Mouse (Mus musculus) liver, embryonic 14.5 days (tissue): Measurements from ENCODE around the gene Decr2. TPM values are rescaled to one million over a fixed set of nuclear protein-coding genes. Genes with fewer than 3 reads are reported as not detected.
"Not testable (repeated sequence)": the region's sequence is repeated elsewhere in the genome, so short reads cannot be mapped to it uniquely, and the experiment has no call there.

Source experiments
- ATAC-seq: fragments of 200-750 bp; cut with Nextera tagmentation; 2 replicates; pipeline ENCODE4 v1.8.0; 2017; ENCODE audit warnings: moderate number of reproducible peaks, mild to moderate bottlenecking, moderate library complexity; ENCODE audit not compliant: insufficient read depth
- DNase-seq, 3 experiments: peaks; one replicate each; pipeline ENCODE4 v3.0.0-alpha.2; 2012 to 2013; ENCODE audit warnings: low read depth in 3 of 3, low spot score in 3 of 3
- H3K27ac ChIP-seq: fragments of 300-500 bp; sonication (generic); 2 replicates; pipeline ENCODE4 v1.5.1; 2014; ENCODE audit warnings: moderate library complexity, mild to moderate bottlenecking, control low read depth, inconsistent platforms
- H3K27me3 ChIP-seq: fragments of 300-500 bp; sonication (generic); 2 replicates; pipeline ENCODE4 v1.6.1; 2014; ENCODE audit warnings: mild to moderate bottlenecking, low read length, moderate library complexity; ENCODE audit not compliant: control insufficient read depth, insufficient read depth
- H3K36me3 ChIP-seq: fragments of 300-500 bp; sonication (generic); replicated peaks from 2 replicates; pipeline ENCODE4 v1.6.1; 2014; ENCODE audit warnings: low read depth; ENCODE audit not compliant: control insufficient read depth, insufficient read depth
- H3K4me1 ChIP-seq, 2 experiments: fragments of 200-500 bp in 1 of 2; fragments of 300-500 bp in 1 of 2; sonication (generic) in 1 of 2; replicated peaks; 2 replicates each; pipeline ENCODE4 v1.6.1; 2012 to 2014; ENCODE audit warnings: antibody characterized with exemption in 1 of 2, inconsistent platforms in 1 of 2, low read length in 1 of 2; ENCODE audit not compliant: control insufficient read depth in 2 of 2, insufficient read depth in 2 of 2
- H3K4me2 ChIP-seq: fragments of 300-500 bp; sonication (generic); 2 replicates; pipeline ENCODE4 v1.6.1; 2014; ENCODE audit warnings: low read depth, mild to moderate bottlenecking, control low read depth, moderate library complexity
- H3K4me3 ChIP-seq, 2 experiments: fragments of 200-500 bp in 1 of 2; fragments of 300-500 bp in 1 of 2; sonication (generic) in 1 of 2; 2 replicates each; pipeline ENCODE4 v1.5.1; 2012 to 2014; ENCODE audit warnings: low read depth in 2 of 2, low read length in 2 of 2, mild to moderate bottlenecking in 2 of 2, control low read depth in 1 of 2, inconsistent platforms in 1 of 2, moderate library complexity in 1 of 2; ENCODE audit not compliant: insufficient read depth in 1 of 2
- H3K9ac ChIP-seq: fragments of 300-500 bp; sonication (generic); replicated peaks from 2 replicates; pipeline ENCODE4 v1.6.1; 2014; ENCODE audit warnings: mild to moderate bottlenecking, control low read depth, moderate library complexity
- H3K9me3 ChIP-seq: fragments of 300-500 bp; sonication (generic); 2 replicates; pipeline ENCODE4 v1.6.1; 2016; ENCODE audit warnings: low read length, mixed read lengths; ENCODE audit not compliant: control insufficient read depth
- CTCF ChIP-seq: IDR thresholded peaks from 2 replicates; pipeline ENCODE4 v1.5.1; 2016; ENCODE audit warnings: antibody characterized with exemption, low read depth, control low read depth
- EP300 ChIP-seq: IDR thresholded peaks from 2 replicates; pipeline ENCODE4 v1.6.1; 2016; ENCODE audit warnings: antibody characterized with exemption, low read depth
- WGBS: fragments of 180-500 bp; shearing (Covaris S2); extraction: QIAGEN DNeasy Blood & Tissue Kit; methylation state at CpG from one replicate; pipeline ENCODE4 v1.1.7; 2014; ENCODE audit not compliant: insufficient replicate concordance; 5-methylcytosine and 5-hydroxymethylcytosine counted together
- polyA plus RNA-seq, 2 experiments: library from polyadenylated mRNA; depleted of rRNA in 1 of 2; stranded (reverse) in 1 of 2; unstranded in 1 of 2; fragments of >200 nt; fragmentation: Nextera tagmentation in 1 of 2; extraction: Ambion mirVana in 1 of 2; gene quantifications; 2 replicates each; pipeline versions ENCODE4 v1.2.1 to v1.2.3; 2012 to 2014

Decr2 gene
- polyA plus RNA-seq, 2 experiments: 5.5 to 6.8 TPM

DNA sequence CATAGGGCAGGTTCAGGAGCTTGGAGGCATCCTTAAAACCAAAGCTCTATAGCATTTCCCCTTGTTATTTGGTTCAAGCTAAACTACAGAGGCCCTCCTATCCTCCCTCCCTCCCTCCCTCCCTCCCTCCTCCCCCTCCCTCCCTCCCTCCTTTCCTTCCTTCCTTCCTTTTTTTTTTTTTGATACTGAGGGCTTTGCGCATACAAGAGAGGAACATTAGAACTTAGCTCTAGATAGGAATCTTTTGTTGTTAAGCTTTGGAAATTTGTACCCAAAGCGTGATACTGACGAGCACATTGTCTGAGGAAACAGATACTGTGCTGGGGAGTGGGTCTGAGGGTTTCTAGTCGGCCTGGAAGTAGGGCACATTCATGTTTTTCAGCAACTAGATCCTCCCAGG lies 15.5 kb upstream of the Decr2 start:
- Histone ChIP-seq H3K9me3 (no peaks in the 10 kb centered on the region), H3K9ac (no peak overlapping the region), H3K4me1 (no peaks in the 10 kb centered on the region), H3K27me3 (peaks cover 6% of the 10 kb centered on the region), H3K4me2 (no peak overlapping the region), H3K4me3 (no peak overlapping the region), H3K27ac (no peak overlapping the region), H3K36me3 (no peaks in the 10 kb centered on the region)
- TF ChIP-seq CTCF: no peak
- TF ChIP-seq EP300: no peak
- no peak for DNase-seq
- ATAC-seq: no peak
- 24% methylated on average over 4 of the region's 4 CpGs for WGBS

DNA sequence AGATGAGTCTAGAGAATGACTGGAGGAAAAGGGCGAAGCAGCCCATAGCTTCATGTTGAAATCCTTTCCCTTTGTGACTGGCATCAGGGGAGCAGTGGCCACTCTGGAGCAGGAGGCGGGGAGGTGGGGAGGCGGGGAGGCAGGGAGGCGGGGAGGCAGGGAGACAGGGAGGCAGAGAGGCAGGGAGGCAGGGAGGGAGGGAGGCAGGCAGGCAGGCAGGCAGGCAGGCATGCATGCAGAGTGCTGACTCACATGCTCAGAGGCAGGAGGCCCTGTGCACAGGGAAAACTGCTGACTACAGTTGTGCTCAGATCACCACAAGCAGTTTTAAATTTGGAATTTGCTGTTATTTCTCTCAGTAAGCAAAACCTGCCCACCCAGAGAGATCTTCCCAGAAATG lies 11.3 kb upstream of the Decr2 start:
- H3K4me3 ChIP-seq: no peak overlapping the region
- DNase-seq (no peak), ATAC-seq (peak; percentile 59; the same call in 1 of the 2 replicates)
- WGBS: 38% methylated on average over 4 of the region's 4 CpGs
- no peaks in the 10 kb centered on the region for H3K9me3 ChIP-seq
- no peak overlapping the region for H3K9ac ChIP-seq
- TF ChIP-seq EP300 (no peak), CTCF (no peak)
- no peak overlapping the region for H3K27ac ChIP-seq
- H3K36me3 ChIP-seq: no peaks in the 10 kb centered on the region
- H3K4me1 ChIP-seq: no peaks in the 10 kb centered on the region
- no peaks in the 10 kb centered on the region for H3K27me3 ChIP-seq
- no peak overlapping the region for H3K4me2 ChIP-seq

DNA sequence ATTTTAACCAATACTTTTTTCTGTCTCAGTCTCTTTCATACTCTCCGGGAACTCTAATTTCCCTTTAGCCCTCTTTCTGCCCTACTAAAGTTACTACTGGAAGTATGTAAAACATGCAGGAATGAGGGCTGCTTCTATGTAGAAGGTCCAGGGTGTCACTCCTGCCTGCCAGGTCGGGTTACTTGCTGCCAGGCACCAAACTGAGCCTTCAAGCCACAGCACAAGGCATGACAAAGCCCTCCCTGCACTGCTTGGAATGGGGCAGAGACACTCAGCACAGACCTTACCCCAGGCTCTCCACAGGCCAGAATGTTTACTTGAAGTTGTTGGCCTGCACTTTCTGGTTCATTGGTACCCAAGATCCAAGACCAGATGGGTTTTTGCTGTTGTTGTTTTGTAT lies 10.0 kb upstream of the Decr2 start:
- no peak for DNase-seq
- H3K4me2 ChIP-seq: no peak overlapping the region
- peaks cover 4 to 6% of the 10 kb centered on the region in 2 experiments for H3K4me1 ChIP-seq
- no peaks in the 10 kb centered on the region for H3K36me3 ChIP-seq
- no peak overlapping the region for H3K27ac ChIP-seq
- no peaks in the 10 kb centered on the region for H3K9me3 ChIP-seq
- H3K27me3 ChIP-seq: no peaks in the 10 kb centered on the region
- H3K9ac ChIP-seq: no peak overlapping the region
- no peak for ATAC-seq
- WGBS: 41% methylated on average over 2 of the region's 2 CpGs
- H3K4me3 ChIP-seq: no peak overlapping the region
- TF ChIP-seq CTCF (no peak), EP300 (no peak)

DNA sequence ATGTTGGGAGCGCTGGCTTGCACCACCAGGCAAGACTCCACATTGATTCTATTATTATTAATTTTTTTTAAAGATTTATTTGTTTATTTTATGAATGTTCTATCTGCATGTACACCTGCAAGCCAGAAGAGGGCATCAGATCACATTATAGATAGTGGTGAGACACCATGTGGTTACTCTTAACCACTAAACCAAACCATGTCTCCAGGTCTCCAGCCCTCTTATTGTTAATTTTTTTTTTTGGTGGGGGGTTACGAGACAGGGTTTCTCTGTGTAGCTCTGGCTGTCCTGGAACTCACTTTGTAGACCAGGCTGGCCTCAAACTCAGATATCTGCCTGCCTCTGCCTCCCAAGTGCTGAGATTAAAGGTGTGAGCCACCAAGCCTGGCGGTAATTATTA lies 9.2 kb upstream of the Decr2 start:
- not testable (repeated sequence) for H3K9me3 ChIP-seq

DNA sequence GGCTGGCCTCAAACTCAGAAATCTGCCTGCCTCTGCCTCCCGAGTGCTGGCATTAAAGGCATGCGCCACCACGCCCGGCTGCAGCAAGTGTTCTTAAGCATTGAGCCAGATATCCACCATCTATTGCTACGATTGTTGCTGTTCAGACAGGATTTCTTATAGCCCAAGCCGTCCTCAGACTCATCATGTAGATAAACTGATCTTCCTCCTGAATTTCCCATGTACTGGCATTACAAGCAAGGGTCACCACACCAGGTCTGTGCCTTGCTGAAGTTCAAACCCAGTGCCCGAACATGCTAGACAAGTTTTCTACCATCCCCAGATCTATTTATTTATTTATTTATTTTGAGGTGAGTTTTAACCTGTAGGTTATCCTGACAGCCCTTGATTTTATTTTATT lies 8.3 kb upstream of the Decr2 start:
- Histone ChIP-seq H3K4me1 (peaks cover 10 to 17% of the 10 kb centered on the region in 2 experiments), H3K9me3 (no peaks in the 10 kb centered on the region), H3K27me3 (no peaks in the 10 kb centered on the region), H3K36me3 (no peaks in the 10 kb centered on the region), H3K9ac (no peak overlapping the region), H3K4me3 (no peak overlapping the region), H3K4me2 (no peak overlapping the region), H3K27ac (no peak overlapping the region)
- ATAC-seq (no peak), DNase-seq (no peak)
- TF ChIP-seq EP300 (no peak), CTCF (no peak)
- WGBS: 62% methylated on average over 7 of the region's 7 CpGs

More for the DNA sequence above, 9.2 kb upstream of the Decr2 start:
- ATAC-seq, H3K9ac ChIP-seq, DNase-seq, H3K4me3 ChIP-seq, H3K36me3 ChIP-seq, H3K4me2 ChIP-seq, H3K27ac ChIP-seq, H3K27me3 ChIP-seq: not testable (repeated sequence)
- 46% methylated on average over 3 of the region's 3 CpGs for WGBS
- peaks cover 9 to 12% of the 10 kb centered on the region in 2 experiments for H3K4me1 ChIP-seq
- peak; percentile 33; the same call in 1 of the 2 replicates for TF ChIP-seq CTCF
